Mouse (Mus musculus) embryonic facial prominence, embryonic 11.5 days (tissue): ENCODE data around the gene Dcaf7. TPM values are rescaled to one million over a fixed set of nuclear protein-coding genes. Genes with fewer than 3 reads are reported as not detected.

Experiments used
- ATAC-seq: fragments of 200-750 bp; cut with Nextera tagmentation; replicated peaks from 2 replicates; pipeline ENCODE4 v1.8.0; 2017; ENCODE audit warnings: low read depth; ENCODE audit not compliant: insufficient number of reproducible peaks, low FRiP score, low TSS enrichment
- DNase-seq: peaks from one replicate; pipeline ENCODE4 v3.0.0-alpha.2; 2015; ENCODE audit warnings: low spot score
- H3K27ac ChIP-seq: fragments of 300-500 bp; sonication (generic); replicated peaks from 2 replicates; pipeline ENCODE4 v1.5.1; 2014; ENCODE audit warnings: mild to moderate bottlenecking, low read depth, low read length, control low read depth
- H3K27me3 ChIP-seq: fragments of 300-500 bp; sonication (generic); 2 replicates; pipeline ENCODE4 v1.6.1; 2014; ENCODE audit warnings: mild to moderate bottlenecking, low read length, moderate library complexity, mixed read lengths; ENCODE audit not compliant: control insufficient read depth, insufficient read depth
- H3K36me3 ChIP-seq: fragments of 300-500 bp; sonication (generic); replicated peaks from 2 replicates; pipeline ENCODE4 v1.6.1; 2014; ENCODE audit warnings: low read depth, mild to moderate bottlenecking, low read length, moderate library complexity, mixed read lengths; ENCODE audit not compliant: control insufficient read depth, insufficient read depth
- H3K4me1 ChIP-seq: fragments of 300-500 bp; sonication (generic); 2 replicates; pipeline ENCODE4 v1.6.1; 2014; ENCODE audit warnings: low read length, mixed read lengths; ENCODE audit not compliant: control insufficient read depth, insufficient read depth
- H3K4me2 ChIP-seq: fragments of 300-500 bp; sonication (generic); 2 replicates; pipeline ENCODE4 v1.6.1; 2014; ENCODE audit warnings: low read depth, mild to moderate bottlenecking, control low read depth, low read length, moderate library complexity
- H3K4me3 ChIP-seq: fragments of 300-500 bp; sonication (generic); 2 replicates; pipeline ENCODE4 v1.5.1; 2014; ENCODE audit warnings: low read depth, low read length, control low read depth
- H3K9ac ChIP-seq: fragments of 300-500 bp; sonication (generic); replicated peaks from 2 replicates; pipeline ENCODE4 v1.6.1; 2014; ENCODE audit warnings: mild to moderate bottlenecking, control low read depth, low read length
- H3K9me3 ChIP-seq: fragments of 300-500 bp; sonication (generic); replicated peaks from 2 replicates; pipeline ENCODE4 v1.6.1; 2016; ENCODE audit warnings: mild to moderate bottlenecking, low read length, inconsistent platforms, mixed read lengths; ENCODE audit not compliant: control insufficient read depth
- WGBS: fragments of 180-500 bp; shearing (Covaris S2); extraction: QIAGEN DNeasy Blood & Tissue Kit; methylation state at CpG from one replicate; pipeline ENCODE4 v1.1.7; 2014; 5-methylcytosine and 5-hydroxymethylcytosine counted together
- polyA plus RNA-seq: library from polyadenylated mRNA; unstranded; fragments of >200 nt; fragmentation: Nextera tagmentation; extraction: Ambion mirVana; gene quantifications from 2 replicates; pipeline ENCODE4 v1.2.1, GENCODE M21; 2014

The Dcaf7 gene
- polyA plus RNA-seq, 1 experiment from 2014 or later = 59.9 TPM

- no peaks in the 10 kb centered on the region for H3K9me3 ChIP-seq
- no peak overlapping the region for H3K9ac ChIP-seq
- no peaks in the 10 kb centered on the region for H3K4me1 ChIP-seq
- no peaks in the 10 kb centered on the region for H3K27me3 ChIP-seq
- no peak for DNase-seq
- no peak overlapping the region for H3K27ac ChIP-seq
- no peak overlapping the region for H3K4me3 ChIP-seq
- no peak for ATAC-seq
- no peaks in the 10 kb centered on the region; the same call in 1 of the 2 replicates for H3K36me3 ChIP-seq
- 98% methylated on average over 3 of the region's 3 CpGs for WGBS
- H3K4me2 ChIP-seq = no peak overlapping the region
These were observed 9.1 kb downstream of the Dcaf7 start for GRCm38 (mm10) chr11:106045780-106046179.

- Histone ChIP-seq H3K27me3 (no peaks in the 10 kb centered on the region), H3K4me3 (no peak overlapping the region), H3K4me2 (no peak overlapping the region), H3K4me1 (no peaks in the 10 kb centered on the region), H3K27ac (no peak overlapping the region), H3K9me3 (no peaks in the 10 kb centered on the region), H3K9ac (no peak overlapping the region), H3K36me3 (no peaks in the 10 kb centered on the region; the same call in 1 of the 2 replicates)
- no peak for ATAC-seq
- DNase-seq = no peak
- WGBS = 83% methylated on average over 9 of the region's 9 CpGs
These were observed 9.9 kb downstream of the Dcaf7 start for GRCm38 (mm10) chr11:106046584-106046983.

DNA sequence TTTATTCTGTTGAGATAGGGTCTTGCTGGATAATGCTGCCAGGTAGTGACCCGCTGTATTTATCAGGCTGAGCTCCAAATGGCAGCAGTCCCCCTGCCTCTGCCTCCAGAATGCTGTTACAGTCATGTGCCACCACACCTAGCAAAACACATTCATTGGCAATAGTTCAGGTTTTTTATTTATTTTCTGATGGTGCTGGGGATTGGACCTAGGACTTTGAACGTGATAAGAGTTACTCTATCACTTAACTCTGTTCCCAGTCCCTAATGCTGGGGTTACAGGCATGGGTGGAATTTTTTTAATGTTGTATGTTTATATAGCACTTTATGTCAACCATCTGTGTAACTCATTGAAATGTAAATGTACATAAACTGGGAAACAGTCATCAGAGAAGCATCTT, 17.2 kb downstream of the Dcaf7 start:
- H3K27ac ChIP-seq = no peak overlapping the region
- no peak overlapping the region for H3K4me2 ChIP-seq
- DNase-seq (no peak), ATAC-seq (no peak)
- H3K9me3 ChIP-seq = no peaks in the 10 kb centered on the region
- no peaks in the 10 kb centered on the region for H3K27me3 ChIP-seq
- no peak overlapping the region for H3K4me3 ChIP-seq
- no peak overlapping the region for H3K9ac ChIP-seq
- H3K36me3 ChIP-seq = peaks cover 6% of the 10 kb centered on the region
- 91% methylated on average over 2 of the region's 2 CpGs for WGBS
- no peaks in the 10 kb centered on the region for H3K4me1 ChIP-seq

- no peaks in the 10 kb centered on the region for H3K4me1 ChIP-seq
- H3K9me3 ChIP-seq = no peaks in the 10 kb centered on the region
- H3K27ac ChIP-seq = no peak overlapping the region
- H3K4me2 ChIP-seq = no peak overlapping the region
- H3K36me3 ChIP-seq = peaks cover 6% of the 10 kb centered on the region
- WGBS = 91% methylated on average over 8 of the region's 8 CpGs
- ATAC-seq (no peak), DNase-seq (no peak)
- H3K27me3 ChIP-seq = no peaks in the 10 kb centered on the region
- H3K9ac ChIP-seq = no peak overlapping the region
- H3K4me3 ChIP-seq = no peak overlapping the region
These were observed 17.9 kb downstream of the Dcaf7 start for GRCm38 (mm10) chr11:106054600-106054999.

GRCm38 (mm10) chr11:106055341-106055740, 18.7 kb downstream of the Dcaf7 start:
- Histone ChIP-seq H3K27ac (no peak overlapping the region), H3K9me3 (no peaks in the 10 kb centered on the region), H3K27me3 (no peaks in the 10 kb centered on the region), H3K4me2 (no peak overlapping the region), H3K4me1 (no peaks in the 10 kb centered on the region), H3K4me3 (no peak overlapping the region), H3K9ac (no peak overlapping the region), H3K36me3 (peaks cover 6% of the 10 kb centered on the region)
- WGBS = 92% methylated on average over 6 of the region's 6 CpGs
- ATAC-seq (no peak), DNase-seq (no peak)

DNA sequence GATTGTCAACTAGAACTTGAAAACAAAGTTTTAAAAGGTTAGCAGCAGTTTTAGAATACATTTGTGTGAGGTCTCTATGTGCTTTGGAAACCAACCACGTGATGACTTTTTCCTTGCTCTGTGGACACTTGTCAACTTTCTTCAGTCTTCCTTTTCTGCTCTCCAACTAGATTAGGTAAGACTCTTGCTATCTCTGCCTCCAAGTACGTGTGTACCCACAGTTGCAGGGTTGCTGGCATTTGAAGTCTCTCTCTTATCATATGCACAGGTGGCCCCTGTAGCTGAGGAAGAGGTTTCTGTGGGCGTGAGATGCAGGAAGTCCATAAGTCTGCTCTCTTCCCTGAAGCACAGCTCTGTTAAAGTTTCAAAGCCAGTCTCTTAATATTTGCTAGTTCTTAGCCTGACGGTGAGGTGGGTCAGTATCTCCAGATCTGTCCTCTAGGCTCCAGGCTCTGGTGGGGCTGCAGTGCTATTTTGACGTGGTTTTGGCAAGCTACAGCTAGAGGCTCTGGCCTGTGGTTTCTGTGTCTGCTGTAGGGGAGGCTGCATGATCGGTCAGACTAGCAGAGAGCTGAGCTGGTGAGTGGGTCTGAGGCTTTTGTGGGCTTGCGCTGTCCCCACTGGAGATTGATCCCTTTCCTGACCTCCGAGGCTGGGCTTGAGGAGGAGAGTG, 20.3 kb downstream of the Dcaf7 start:
- peaks cover 6% of the 10 kb centered on the region for H3K36me3 ChIP-seq
- no peak overlapping the region for H3K4me3 ChIP-seq

DNA sequence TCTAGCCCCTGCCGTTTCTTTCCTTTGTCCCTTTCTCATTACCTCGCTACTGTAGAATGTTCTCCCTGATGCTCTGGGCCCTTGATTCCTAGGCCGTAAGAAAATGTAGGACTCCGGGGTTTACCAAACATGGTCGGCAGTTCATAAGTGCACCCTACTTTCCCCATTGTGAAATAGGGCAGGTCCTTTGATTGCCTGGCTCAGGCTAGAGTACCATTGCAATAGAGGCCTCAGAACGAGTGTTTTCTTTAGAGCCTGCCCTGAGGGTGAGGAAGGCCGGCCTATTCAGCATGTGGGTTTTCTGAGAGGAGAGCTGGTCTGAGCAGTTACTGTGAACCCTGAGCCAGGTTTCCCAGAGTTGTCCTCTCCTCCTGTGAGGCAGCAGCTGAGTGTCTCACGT, 21.3 kb downstream of the Dcaf7 start:
- ATAC-seq (no peak), DNase-seq (no peak)
- no peaks in the 10 kb centered on the region for H3K27me3 ChIP-seq
- WGBS = 76% methylated on average over 8 of the region's 8 CpGs
- no peak overlapping the region for H3K9ac ChIP-seq
- H3K27ac ChIP-seq = no peak overlapping the region
- H3K36me3 ChIP-seq = peaks cover 6% of the 10 kb centered on the region
- H3K4me1 ChIP-seq = no peaks in the 10 kb centered on the region
- H3K9me3 ChIP-seq = no peaks in the 10 kb centered on the region
- H3K4me3 ChIP-seq = no peak overlapping the region
- H3K4me2 ChIP-seq = no peak overlapping the region

More for the DNA sequence above, 20.3 kb downstream of the Dcaf7 start:
- Histone ChIP-seq H3K4me2 (no peak overlapping the region), H3K9me3 (no peaks in the 10 kb centered on the region), H3K27ac (no peak overlapping the region), H3K27me3 (no peaks in the 10 kb centered on the region), H3K9ac (no peak overlapping the region), H3K4me1 (no peaks in the 10 kb centered on the region)
- 90% methylated on average over 8 of the region's 8 CpGs for WGBS
- ATAC-seq = no peak
- DNase-seq = no peak

- Histone ChIP-seq H3K27me3 (no peaks in the 10 kb centered on the region), H3K9ac (no peak overlapping the region), H3K9me3 (no peaks in the 10 kb centered on the region), H3K4me1 (no peaks in the 10 kb centered on the region), H3K36me3 (peaks cover 3% of the 10 kb centered on the region), H3K27ac (no peak overlapping the region), H3K4me3 (no peak overlapping the region), H3K4me2 (no peak overlapping the region)
- DNase-seq (no peak), ATAC-seq (no peak)
- WGBS = 85% methylated on average over 1 of the region's 1 CpGs
These were observed 23.9 kb downstream of the Dcaf7 start for GRCm38 (mm10) chr11:106060549-106060948.
